Mouse (Mus musculus): Measurements from ENCODE around the gene Aplf.

DNA sequence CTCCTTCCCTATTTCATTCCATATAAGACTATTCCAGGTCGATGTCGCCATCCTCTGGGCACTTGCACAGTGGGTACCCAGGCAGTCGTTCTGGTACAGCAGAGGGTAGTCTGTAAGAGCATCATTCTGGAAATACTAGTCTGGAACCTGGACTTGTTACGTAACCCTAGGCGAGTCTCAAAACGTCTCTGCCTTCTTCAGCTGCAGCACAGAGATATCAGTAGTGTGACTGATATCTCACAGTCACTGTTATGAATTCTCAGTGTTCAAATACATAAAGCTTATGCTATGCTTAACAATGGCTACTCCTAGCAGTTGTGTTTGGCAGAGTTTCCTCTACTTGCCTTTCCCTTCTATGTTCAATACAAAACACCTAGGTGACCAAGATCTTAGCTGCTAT lies 9.8 kb downstream of the Aplf start:
- TF ChIP-seq POLR2A (IDR thresholded peaks at IDR 0.05; ENCODE audit: low read depth, low read length) (no peak), CTCF (IDR thresholded peaks at IDR 0.05; ENCODE audit: extremely low read depth, insufficient read length, insufficient replicate concordance, low read depth, low read length) (no peak)
